Mouse (Mus musculus) fat pad, adult 2 months (tissue): ENCODE data around the gene Cd79b.
"Not testable (repeated sequence)": the region's sequence is repeated elsewhere in the genome, so short reads cannot be mapped to it uniquely, and the experiment has no call there.

Experiments
- DNase-seq: peaks from one replicate; pipeline ENCODE4 v3.0.0-alpha.2; 2011; ENCODE audit warnings: low read depth, low spot score; ENCODE audit errors: extremely low read depth

Cd79b gene

DNA sequence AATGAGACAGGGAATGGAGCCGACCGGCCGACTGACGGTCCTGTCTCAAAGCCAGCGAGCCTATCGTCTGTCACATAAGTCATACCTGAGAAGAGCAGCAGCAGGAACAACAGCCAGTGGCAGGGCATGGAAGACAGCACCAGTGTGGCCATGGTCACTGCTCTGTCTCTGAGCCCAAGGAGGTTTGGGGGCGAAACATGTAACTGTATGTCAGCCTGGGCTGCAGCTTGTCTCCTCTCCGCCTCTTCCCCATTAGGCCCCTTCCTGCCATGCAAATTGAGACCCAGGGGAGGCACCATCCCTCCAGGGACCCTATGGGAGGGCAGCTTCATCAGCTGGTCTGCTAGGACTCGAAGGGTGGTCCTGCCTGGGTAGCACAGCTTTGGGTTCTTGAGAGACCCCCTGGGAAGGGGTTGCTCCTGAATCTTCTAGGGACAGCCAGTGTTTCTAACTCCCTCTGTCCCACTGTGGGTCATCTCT is at the start of gene Cd79b:
Cd79b (minus strand) TSS at position 430 of the 480 bp plus-strand sequence.
- DNase-seq: no peak

DNA sequence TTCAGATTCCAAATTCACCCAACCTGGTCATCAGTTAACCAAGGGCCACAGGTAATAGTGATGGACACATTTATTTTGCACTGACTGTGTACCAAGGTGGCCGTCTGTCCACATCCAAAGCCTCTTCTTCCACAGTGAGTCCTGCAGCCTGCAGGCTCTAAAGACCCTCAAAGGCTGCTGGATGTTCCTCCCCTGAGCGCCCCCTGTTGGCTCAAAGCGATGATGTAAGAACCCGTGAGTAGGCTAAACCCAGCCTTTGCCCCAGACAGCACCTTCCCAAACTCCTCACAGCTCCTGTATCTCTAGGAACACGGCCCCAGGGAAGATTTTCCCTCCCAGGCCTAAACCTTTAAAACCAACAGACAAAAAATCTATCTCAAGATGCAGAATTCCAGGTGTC is 44.8 kb upstream of the Cd79b start:
- DNase-seq: no peak

DNA sequence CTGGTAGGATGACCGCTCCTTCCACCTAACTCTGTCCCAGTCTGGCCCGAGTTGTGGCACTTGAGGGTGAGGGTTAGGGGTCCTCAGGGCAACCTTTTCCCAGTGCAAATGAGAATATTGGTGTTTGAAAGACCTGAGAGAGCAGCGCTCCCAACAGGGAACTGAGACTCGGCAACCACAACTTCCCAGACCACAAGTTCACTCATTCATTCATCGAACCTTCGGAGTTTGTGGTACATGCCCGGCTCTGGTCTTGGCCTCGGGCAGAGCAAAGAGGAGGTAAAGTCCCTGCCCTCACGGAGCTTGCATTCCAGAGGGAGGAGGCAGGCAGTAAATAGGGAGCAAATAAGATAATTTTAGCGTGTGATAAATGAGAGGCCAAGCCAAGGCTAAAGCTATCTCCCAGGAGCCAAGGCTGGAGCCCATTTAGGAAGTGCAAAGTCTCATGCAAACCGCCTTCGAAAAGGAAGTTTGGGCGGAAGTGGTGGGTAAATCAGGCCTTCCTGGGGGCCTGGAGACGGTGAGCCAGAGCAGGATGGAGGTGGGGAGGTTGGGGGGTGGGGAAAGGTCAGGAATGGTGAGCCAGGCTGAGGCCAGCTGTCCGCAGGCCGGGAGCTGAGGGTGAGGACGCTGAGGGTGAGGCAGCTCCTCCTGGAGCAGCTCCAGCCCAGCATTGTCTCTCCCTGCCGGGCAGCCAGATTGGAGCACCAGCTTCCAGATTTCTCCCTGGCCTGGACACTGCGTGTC is 41.0 kb upstream of the Cd79b start:
- DNase-seq: no peak

DNA sequence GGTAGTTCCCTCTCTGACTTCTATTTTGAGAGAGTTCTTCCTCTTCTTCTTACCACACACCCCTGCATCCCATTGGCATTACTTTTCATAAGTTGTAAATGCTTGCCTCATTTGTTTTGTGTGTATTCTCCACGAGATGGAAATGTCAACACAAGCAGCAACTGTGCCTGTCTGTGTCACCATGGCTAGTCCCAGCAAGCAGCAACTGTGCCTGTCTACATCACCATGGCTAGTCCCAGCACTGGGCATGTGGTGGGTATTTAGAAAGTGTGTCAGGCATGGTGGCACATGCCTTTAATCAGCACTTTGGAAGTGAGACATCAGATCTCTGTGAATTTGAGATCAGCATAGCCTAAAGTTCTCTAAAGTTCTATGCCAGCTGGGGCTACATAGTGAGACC is 39.6 kb upstream of the Cd79b start:
- DNase-seq: no peak

DNA sequence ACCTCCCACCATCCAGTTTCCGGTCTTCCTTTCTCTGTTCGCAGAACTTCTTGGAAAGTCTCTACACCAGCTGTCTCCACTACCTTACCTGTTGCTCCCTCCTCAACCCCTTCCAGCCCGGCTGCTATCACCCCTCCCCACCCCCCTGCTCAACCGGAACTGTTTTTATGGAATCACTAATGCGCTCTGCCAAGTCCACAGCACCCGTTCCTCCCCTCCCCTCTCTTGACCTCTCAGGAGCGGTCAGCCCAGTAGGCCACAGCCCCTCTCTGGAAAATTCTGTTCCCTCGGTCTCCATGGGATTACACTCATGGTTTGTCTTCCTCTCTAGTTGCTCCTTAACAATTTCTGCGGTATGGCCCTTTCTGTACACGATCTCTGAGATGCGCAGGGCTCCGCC is 38.6 kb upstream of the Cd79b start, which contains the start of gene Scn4a:
Scn4a (minus strand) TSS at position 101 of the 400 bp plus-strand sequence.
- no peak for DNase-seq

DNA sequence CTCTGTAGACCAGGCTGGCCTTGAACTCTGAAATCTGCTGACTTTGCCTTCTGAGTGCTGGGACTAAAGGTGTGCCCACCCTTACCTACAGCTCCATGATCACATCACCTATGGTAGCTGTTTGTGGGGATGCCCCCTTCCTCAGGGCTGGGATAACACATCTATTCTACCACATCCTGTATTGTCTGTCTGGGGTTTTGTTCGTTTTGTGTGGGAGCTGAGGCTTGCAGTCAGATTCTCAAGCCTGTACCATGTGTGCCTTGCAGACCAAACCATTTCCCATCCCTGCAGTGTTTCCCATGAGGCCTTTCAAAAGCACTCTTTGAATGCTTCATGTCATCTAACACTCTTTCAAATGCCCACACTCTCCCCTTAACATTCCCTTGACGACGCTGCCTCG is 37.4 kb upstream of the Cd79b start:
- no peak for DNase-seq

DNA sequence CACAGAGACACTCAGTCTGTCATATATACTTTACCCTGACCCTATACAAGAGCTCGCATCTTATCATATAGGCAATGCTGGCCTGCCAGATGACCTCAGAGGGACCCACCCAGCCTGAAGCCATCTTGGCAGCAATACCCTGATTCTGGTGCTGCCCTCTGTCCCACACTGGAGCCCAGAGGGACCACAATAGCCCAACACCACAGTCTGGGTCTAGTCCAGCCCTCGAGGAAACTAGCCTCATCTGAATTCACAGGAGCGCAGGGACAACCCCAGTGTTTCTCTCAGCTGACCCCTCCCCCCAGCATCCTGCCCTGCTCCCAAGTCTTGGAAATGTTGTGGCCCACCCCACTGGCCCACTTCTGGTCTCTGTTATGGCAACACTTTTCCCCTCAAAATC is 36.7 kb upstream of the Cd79b start:
- no peak for DNase-seq

DNA sequence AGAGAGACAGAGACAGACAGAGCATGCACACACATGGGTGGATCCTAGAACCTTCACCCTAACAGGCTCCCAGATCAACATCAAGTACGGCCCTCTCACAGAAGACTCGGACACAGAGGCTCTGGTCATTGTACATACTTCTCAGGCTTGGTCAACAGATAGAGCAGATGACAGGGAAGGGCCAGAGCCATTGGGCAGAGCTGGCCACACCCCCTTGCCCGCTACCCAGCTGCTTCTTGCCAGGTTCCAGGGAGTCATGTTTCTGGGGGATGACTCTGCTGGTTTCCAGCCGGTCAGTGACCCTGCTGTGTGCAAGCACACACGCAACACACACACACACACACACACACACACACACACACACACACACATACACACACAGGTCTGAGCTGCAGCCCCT is 36.3 kb upstream of the Cd79b start:
- no peak for DNase-seq

DNA sequence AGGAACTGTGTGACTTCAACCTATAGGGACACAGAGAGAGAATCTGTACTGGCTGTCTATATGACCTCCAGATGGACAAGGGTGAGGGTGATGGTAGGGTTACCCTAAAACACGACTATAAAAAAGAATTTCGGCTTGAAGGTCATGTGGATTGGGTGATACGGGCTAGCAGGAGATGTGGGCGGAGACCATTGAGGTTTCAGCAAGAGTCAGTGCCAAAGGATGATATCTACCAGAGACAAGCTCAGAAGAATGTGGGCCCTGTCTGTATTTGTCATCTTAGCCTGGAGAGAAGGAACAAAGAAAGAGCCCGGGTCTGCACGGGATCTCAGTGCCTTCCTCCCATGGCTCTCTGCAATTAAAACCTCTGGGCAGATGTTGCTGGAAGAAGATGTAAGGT is 35.2 kb upstream of the Cd79b start:
- no peak for DNase-seq

DNA sequence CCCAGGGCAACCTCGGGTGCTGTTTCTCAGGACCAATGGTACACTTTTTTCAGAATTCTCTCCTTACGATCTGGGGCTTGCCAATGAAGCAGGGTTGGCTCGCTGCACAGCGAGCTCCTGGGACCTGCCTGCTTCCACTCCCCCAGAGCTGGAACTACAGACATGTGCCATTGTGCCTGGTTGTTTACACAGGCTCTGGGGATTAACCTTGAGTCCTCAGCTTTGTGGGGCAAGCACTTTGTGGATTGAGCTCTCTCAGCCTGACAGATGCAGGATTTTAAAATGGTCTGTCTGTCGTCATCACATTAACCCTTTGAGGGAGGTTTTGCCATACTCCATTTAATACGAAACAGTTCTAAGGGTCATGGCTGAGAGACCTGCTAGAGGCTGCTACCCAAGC is 30.3 kb upstream of the Cd79b start:
- DNase-seq: no peak

DNA sequence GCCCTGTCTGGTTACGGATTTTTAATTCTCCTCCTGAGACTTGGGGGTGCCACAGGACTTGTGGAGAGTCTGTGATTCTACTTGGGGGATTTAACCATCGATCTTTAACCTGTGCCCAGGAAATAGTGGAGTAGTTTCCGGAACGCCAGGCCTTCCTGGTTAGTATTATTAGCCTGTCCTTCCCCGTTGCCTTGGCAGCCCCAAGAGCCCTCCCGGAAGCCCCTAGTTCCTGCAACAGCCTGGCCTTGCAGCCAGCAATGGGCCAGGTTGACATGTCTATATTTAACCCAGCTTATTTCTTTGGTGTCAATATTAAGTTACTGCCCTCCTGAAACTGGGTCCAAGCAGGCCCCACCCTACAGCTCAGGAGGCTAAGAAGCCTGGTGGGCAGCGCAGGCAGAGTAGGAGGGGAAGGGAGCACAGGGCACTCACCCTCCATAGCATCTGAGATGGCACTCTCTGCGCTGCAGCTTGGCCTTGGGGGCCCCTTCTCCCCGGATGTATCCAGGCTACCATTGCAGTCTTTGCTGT is 26.5 kb upstream of the Cd79b start:
- DNase-seq: no peak

DNA sequence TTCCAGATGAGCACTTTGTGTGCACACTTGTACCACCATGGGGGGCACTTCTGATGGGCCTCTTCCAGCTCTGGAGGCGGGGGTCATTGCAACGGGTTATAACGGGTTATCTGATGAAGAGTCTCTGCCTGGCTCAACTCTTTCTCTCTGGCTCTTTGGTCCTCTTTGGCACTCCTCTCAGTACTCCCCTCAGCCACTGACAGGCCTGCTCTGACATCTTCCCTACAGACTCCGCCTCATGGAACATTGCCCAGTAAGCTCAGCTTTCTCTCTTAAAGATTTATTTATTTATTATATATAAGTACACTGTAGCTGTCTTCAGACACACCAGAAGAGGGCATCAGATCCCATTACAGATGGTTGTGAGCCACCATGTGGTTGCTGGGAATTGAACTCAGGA is 24.8 kb upstream of the Cd79b start:
- DNase-seq: not testable (repeated sequence)

DNA sequence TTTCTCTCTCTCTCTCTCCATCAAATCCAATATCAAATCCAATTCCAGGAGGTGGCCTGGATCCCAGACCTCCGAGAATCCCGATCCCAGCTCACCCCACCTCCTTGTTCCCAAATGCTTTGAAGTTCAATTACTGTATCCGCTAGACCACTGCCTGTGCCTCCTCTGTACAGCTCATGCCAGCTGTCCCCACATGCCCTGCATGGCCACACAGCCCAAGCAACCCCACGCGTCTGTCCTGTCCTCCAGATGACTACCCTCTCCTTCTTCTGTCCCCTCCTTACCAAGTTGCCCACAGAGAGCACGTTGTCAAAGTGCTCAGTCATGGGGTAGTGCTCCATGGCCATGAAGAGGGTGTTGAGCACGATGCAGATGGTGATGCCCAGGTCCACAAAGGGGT is 24.3 kb upstream of the Cd79b start:
- DNase-seq: no peak

DNA sequence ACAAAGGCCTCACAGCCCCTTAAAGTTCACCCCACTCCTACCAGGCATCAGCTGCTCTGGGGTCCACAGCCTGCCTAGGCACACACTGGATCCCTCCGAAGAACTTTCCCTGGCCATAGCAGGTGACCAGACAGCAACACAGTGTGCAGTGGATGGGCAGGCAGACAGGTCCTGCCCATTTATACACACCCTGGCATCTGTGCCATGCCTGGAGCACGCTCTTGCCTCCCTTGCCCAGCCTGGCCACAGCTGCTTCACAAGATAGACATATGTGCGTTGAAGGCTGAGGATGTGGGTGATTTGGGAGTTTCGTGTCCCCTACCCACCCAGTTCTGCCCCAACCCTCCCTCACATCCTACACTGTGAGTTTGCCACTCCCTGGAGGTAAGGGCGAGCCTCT is 23.5 kb upstream of the Cd79b start:
- DNase-seq: no peak

DNA sequence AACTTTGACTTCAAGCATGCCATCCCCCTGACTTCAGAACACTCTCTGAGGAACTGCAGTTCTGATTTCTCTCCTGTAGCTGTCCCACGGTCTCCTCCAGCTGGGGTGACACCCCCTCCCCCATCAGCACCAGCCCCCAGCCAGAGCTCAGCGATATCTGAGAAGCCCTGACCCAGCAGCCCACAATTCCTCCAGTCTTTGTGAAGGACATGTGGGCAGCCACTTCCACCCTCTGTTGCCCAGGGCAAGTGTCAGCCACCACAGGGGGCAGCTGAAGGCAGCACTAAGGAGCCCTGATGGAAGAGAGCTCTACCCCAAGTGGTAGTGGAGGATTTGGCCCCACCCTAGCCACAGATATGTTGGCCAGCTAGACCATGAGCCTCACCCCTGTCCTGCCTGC is 19.5 kb upstream of the Cd79b start:
- no peak for DNase-seq

DNA sequence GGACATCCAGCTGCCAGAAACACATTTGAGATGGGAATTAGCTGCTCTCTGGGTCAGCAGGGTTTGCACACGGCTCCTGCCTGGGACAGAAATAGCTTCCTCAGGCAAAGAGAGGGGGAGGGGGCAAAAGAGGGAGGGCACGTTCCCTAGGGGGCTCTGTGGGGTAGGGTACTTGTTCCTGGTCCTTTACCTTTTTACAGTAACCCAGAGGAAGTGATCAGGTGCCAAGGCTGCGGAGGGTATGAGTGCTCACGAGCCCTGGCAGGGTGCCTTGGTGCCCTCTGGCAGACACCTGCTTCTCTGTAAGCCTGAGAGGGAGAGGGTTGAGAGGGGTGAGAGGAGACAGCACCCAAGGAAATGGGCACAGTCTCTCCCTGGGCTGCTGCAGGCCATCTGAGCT is 17.9 kb upstream of the Cd79b start:
- DNase-seq: no peak

DNA sequence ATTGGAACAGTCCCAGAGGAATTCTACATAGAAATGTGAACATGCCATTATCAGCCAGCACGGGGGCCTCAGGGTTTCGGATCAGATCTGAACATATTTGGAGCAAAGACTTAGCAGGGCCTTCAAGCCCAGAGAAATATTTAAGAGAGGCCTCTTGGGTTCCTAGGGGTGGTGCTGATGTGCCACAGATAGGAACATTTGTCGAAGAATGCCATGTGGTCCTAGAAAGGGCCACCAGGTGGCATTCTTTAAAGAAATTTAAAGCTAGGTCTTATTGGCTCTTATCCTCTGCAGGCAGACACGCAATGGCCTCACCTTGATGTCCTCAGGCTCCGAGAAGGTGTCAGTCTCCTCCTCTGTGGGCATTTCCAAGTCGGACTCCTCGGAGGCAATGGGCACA is 15.1 kb upstream of the Cd79b start:
- no peak for DNase-seq

DNA sequence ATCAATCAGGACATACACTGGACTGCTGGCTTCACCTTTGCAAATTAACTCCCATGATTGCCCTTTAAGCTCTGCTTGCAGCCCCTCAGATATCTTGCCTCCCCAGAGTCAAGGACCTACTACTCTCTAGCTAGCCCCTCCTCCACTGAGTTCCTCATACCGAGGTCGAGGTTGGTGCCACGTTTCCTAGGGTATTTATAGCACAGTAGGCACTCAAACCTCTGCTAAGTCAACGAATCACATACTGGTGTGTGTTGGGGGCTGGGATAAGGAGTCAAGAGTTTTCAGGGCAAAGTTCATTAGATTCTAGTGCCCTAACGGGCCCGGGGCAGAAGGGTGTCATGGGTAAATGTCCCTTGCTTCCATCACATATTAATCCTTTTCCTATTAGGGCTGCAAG is 14.6 kb upstream of the Cd79b start:
- DNase-seq: no peak

DNA sequence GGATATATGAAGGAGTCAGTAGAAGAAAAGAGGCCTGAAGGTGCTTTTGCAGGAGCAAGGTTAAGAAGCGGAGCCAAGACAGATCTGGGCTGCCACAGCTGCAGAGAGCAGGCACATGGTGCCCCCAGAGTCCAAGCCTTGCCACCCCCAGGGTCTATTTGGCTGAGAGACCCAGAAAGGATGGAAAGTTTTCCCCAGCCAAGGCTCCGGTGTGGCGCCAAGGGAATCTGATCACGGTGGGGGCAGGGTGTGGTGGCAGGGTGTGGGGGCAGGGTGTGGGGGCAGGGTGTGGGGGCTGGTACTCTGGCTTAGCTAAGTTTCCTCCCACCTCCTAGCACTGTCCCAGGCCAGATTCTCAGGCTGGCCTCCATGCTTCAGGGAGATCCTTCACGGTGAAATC is 14.0 kb upstream of the Cd79b start:
- no peak for DNase-seq

DNA sequence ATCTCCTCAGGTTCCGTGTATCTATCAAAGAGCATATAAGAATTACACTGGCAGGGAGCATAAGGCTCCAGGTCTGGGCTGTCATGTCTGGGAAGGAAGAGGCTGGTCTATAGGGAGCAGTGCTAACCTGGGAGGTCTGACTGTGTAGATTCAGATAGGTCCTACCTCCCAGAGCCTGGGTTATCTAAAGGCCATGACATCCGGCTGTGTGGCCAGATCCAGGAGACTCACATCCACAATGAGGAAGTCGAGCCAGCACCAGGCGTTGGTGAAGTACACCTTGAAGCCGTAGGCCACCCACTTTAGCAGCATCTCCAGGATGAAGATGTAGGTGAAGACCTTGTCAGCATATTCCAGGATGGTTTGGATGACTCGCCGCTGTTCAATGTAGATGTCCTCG is 11.9 kb upstream of the Cd79b start:
- DNase-seq: no peak

DNA sequence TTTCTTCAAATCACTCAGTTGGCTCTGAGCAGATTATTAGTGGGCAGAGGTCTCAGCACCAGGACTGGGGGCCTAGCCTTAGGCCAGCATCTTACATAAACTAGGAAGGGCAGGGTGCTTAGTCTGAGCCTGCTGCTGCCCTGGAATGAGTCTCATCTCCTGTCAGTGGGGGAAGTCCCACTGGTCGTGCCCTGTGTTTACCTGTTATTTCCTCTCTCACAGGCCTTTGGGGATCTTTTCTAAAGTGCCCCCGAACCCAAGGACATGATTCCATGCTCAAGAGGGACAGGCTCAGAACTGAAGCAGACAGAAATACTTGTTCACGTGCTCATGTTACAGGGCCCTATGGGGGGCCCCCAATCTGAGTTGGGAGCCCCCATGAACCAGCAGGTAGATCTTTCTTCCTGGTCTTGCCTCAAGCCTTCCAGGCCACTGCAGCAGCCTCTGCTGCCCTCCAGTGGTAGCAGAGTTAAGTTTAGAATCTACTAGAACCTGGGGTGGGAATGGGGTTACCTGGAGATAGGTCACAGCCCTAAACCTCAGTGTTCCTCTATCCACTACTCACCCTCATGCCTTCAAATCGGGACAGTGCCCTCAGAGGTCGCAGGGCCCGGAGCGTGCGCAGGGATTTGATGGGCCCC is 11.1 kb upstream of the Cd79b start:
- no peak for DNase-seq

DNA sequence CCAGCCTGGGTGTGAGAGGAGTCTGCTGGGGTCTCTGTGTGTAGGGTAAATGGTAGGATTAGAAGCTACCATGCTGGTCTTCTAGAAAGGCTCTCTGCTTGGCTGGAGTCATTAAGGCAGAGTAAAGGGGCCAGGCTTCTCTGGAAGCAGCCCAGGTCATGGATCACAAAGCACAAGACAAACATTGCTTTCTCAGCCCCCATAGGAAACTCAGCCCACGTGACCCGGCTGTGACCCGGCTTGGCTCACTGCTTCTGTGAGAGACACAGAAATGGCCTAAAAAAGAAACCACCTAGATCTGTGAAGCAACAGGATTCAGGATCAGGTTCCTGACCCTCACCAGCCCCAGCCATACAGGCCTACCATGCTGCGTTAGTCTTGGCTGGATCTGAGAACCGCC is 10.3 kb upstream of the Cd79b start:
- no peak for DNase-seq
